Mouse (Mus musculus) forebrain, embryonic 16.5 days (tissue): ENCODE results near the gene Gm20388. TPM values are rescaled to one million over a fixed set of nuclear protein-coding genes. Genes with fewer than 3 reads are reported as not detected.

Experiments used
- ATAC-seq: fragments of 200-750 bp; cut with Nextera tagmentation; 2 replicates; pipeline ENCODE4 v1.8.0; 2017; ENCODE audit warnings: mild to moderate bottlenecking, moderate library complexity
- H3K27ac ChIP-seq: fragments of 300-500 bp; sonication (generic); 2 replicates; pipeline ENCODE4 v1.5.1; 2014; ENCODE audit warnings: low read length, control low read depth
- H3K27me3 ChIP-seq: fragments of 300-500 bp; sonication (generic); replicated peaks from 2 replicates; pipeline ENCODE4 v1.6.1; 2014; ENCODE audit warnings: low read length; ENCODE audit not compliant: control insufficient read depth, insufficient read depth
- H3K36me3 ChIP-seq: fragments of 300-500 bp; sonication (generic); 2 replicates; pipeline ENCODE4 v1.6.1; 2014; ENCODE audit not compliant: control insufficient read depth, insufficient read depth
- H3K4me1 ChIP-seq: fragments of 300-500 bp; sonication (generic); replicated peaks from 2 replicates; pipeline ENCODE4 v1.6.1; 2014; ENCODE audit warnings: low read length; ENCODE audit not compliant: control insufficient read depth, insufficient read depth
- H3K4me2 ChIP-seq: fragments of 300-500 bp; sonication (generic); 2 replicates; pipeline ENCODE4 v1.6.1; 2014; ENCODE audit warnings: mild to moderate bottlenecking, low read length, control low read depth
- H3K4me3 ChIP-seq: fragments of 300-500 bp; sonication (generic); replicated peaks from 2 replicates; pipeline ENCODE4 v1.5.1; 2014; ENCODE audit warnings: mild to moderate bottlenecking, low read length, control low read depth
- H3K9ac ChIP-seq: fragments of 300-500 bp; sonication (generic); replicated peaks from 2 replicates; pipeline ENCODE4 v1.6.1; 2014; ENCODE audit warnings: low read depth, low read length, control low read depth
- H3K9me3 ChIP-seq: fragments of 300-500 bp; sonication (generic); 2 replicates; pipeline ENCODE4 v1.6.1; 2016; ENCODE audit warnings: low read length; ENCODE audit not compliant: control insufficient read depth
- WGBS: fragments of 180-500 bp; shearing (Covaris S2); extraction: QIAGEN DNeasy Blood & Tissue Kit; methylation state at CpG from one replicate; pipeline ENCODE4 v1.1.7; 2014; 5-methylcytosine and 5-hydroxymethylcytosine counted together
- polyA plus RNA-seq: library from polyadenylated mRNA; unstranded; fragments of >200 nt; fragmentation: Nextera tagmentation; extraction: Ambion mirVana; gene quantifications from 2 replicates; pipeline ENCODE4 v1.2.1, GENCODE M21; 2015

Gm20388 gene
- polyA plus RNA-seq, 1 experiment from 2014 or later = 4.7 TPM

GRCm38 (mm10) chr8:120823887-120824286 is 913.2 kb downstream of the Gm20388 start:
- no peaks in the 10 kb centered on the region for H3K36me3 ChIP-seq
- H3K4me3 ChIP-seq = no peak overlapping the region
- H3K4me1 ChIP-seq = no peaks in the 10 kb centered on the region
- WGBS = 70% methylated on average over 8 of the region's 8 CpGs
- H3K4me2 ChIP-seq = no peak overlapping the region
- no peak for ATAC-seq
- no peaks in the 10 kb centered on the region for H3K9me3 ChIP-seq
- H3K27ac ChIP-seq = no peak overlapping the region
- H3K9ac ChIP-seq = no peak overlapping the region
- H3K27me3 ChIP-seq = no peaks in the 10 kb centered on the region

GRCm38 (mm10) chr8:120824638-120825037 is 914.0 kb downstream of the Gm20388 start:
- 77% methylated on average over 7 of the region's 7 CpGs for WGBS
- no peak overlapping the region for H3K27ac ChIP-seq
- no peaks in the 10 kb centered on the region for H3K4me1 ChIP-seq
- no peaks in the 10 kb centered on the region for H3K36me3 ChIP-seq
- no peaks in the 10 kb centered on the region for H3K9me3 ChIP-seq
- no peak overlapping the region for H3K4me2 ChIP-seq
- H3K27me3 ChIP-seq = no peaks in the 10 kb centered on the region
- H3K9ac ChIP-seq = no peak overlapping the region
- H3K4me3 ChIP-seq = no peak overlapping the region
- no peak for ATAC-seq

GRCm38 (mm10) chr8:120828279-120828678 is 917.6 kb downstream of the Gm20388 start:
- no peaks in the 10 kb centered on the region for H3K27me3 ChIP-seq
- H3K9me3 ChIP-seq = no peaks in the 10 kb centered on the region
- 11% methylated on average over 14 of the region's 14 CpGs for WGBS
- no peak overlapping the region for H3K27ac ChIP-seq
- no peak for ATAC-seq
- H3K4me1 ChIP-seq = no peaks in the 10 kb centered on the region
- no peak overlapping the region for H3K4me3 ChIP-seq
- H3K9ac ChIP-seq = no peak overlapping the region
- no peaks in the 10 kb centered on the region for H3K36me3 ChIP-seq
- H3K4me2 ChIP-seq = no peak overlapping the region

- Histone ChIP-seq H3K27me3 (no peaks in the 10 kb centered on the region), H3K9ac (no peak overlapping the region), H3K9me3 (no peaks in the 10 kb centered on the region), H3K36me3 (no peaks in the 10 kb centered on the region), H3K4me1 (no peaks in the 10 kb centered on the region), H3K27ac (no peak overlapping the region), H3K4me3 (no peak overlapping the region), H3K4me2 (no peak overlapping the region)
- no peak for ATAC-seq
- WGBS = 86% methylated on average over 12 of the region's 12 CpGs
These were observed 920.0 kb downstream of the Gm20388 start for GRCm38 (mm10) chr8:120830661-120831060.

GRCm38 (mm10) chr8:120832022-120832421 is 921.4 kb downstream of the Gm20388 start:
- Histone ChIP-seq H3K27me3 (no peaks in the 10 kb centered on the region), H3K4me3 (no peak overlapping the region), H3K36me3 (no peaks in the 10 kb centered on the region), H3K4me1 (no peaks in the 10 kb centered on the region), H3K27ac (no peak overlapping the region), H3K4me2 (no peak overlapping the region), H3K9ac (no peak overlapping the region), H3K9me3 (no peaks in the 10 kb centered on the region)
- 50% methylated on average over 11 of the region's 14 CpGs for WGBS
- ATAC-seq = no peak

GRCm38 (mm10) chr8:120833196-120833595 is 922.6 kb downstream of the Gm20388 start:
- WGBS = 33% methylated on average over 4 of the region's 4 CpGs

GRCm38 (mm10) chr8:120839031-120839430 is 928.4 kb downstream of the Gm20388 start:
- Histone ChIP-seq H3K4me3 (no peak overlapping the region), H3K4me2 (no peak overlapping the region), H3K27ac (no peak overlapping the region), H3K4me1 (no peaks in the 10 kb centered on the region), H3K27me3 (no peaks in the 10 kb centered on the region), H3K36me3 (no peaks in the 10 kb centered on the region), H3K9me3 (no peaks in the 10 kb centered on the region), H3K9ac (no peak overlapping the region)
- 84% methylated on average over 14 of the region's 14 CpGs for WGBS
- no peak for ATAC-seq

More at GRCm38 (mm10) chr8:120833196-120833595, 922.6 kb downstream of the Gm20388 start:
- H3K4me2 ChIP-seq = no peak overlapping the region
- H3K4me1 ChIP-seq = no peaks in the 10 kb centered on the region
- ATAC-seq = no peak
- no peaks in the 10 kb centered on the region for H3K9me3 ChIP-seq
- no peaks in the 10 kb centered on the region for H3K36me3 ChIP-seq
- H3K4me3 ChIP-seq = no peak overlapping the region
- H3K27me3 ChIP-seq = no peaks in the 10 kb centered on the region
- H3K27ac ChIP-seq = no peak overlapping the region
- no peak overlapping the region for H3K9ac ChIP-seq

GRCm38 (mm10) chr8:120843084-120843483 is 932.4 kb downstream of the Gm20388 start:
- no peaks in the 10 kb centered on the region for H3K9me3 ChIP-seq
- ATAC-seq = no peak
- no peak overlapping the region for H3K27ac ChIP-seq
- 69% methylated on average over 7 of the region's 7 CpGs for WGBS
- no peaks in the 10 kb centered on the region for H3K36me3 ChIP-seq
- no peak overlapping the region for H3K4me3 ChIP-seq
- no peaks in the 10 kb centered on the region for H3K4me1 ChIP-seq
- no peak overlapping the region for H3K4me2 ChIP-seq
- H3K9ac ChIP-seq = no peak overlapping the region
- H3K27me3 ChIP-seq = 0 out of 2 replicates have a peak, but pooled peaks cover 7% of the 10 kb centered on the region

GRCm38 (mm10) chr8:120846018-120846417 is 935.4 kb downstream of the Gm20388 start:
- Histone ChIP-seq H3K9me3 (no peaks in the 10 kb centered on the region), H3K9ac (no peak overlapping the region), H3K27me3 (0 out of 2 replicates have a peak, but pooled peaks cover 9% of the 10 kb centered on the region), H3K4me2 (no peak overlapping the region), H3K36me3 (no peaks in the 10 kb centered on the region), H3K4me1 (no peaks in the 10 kb centered on the region), H3K4me3 (no peak overlapping the region), H3K27ac (no peak overlapping the region)
- ATAC-seq = no peak
- WGBS = 90% methylated on average over 5 of the region's 5 CpGs

- H3K4me2 ChIP-seq = no peak overlapping the region
- no peaks in the 10 kb centered on the region for H3K36me3 ChIP-seq
- no peak overlapping the region for H3K4me3 ChIP-seq
- no peaks in the 10 kb centered on the region for H3K4me1 ChIP-seq
- no peak overlapping the region for H3K9ac ChIP-seq
- 1% methylated on average over 4 of the region's 4 CpGs for WGBS
- H3K9me3 ChIP-seq = no peaks in the 10 kb centered on the region
- peak; percentile 55; the same call in 1 of the 2 replicates for ATAC-seq
- H3K27me3 ChIP-seq = 0 out of 2 replicates have a peak, but pooled peaks cover 9% of the 10 kb centered on the region
- no peak overlapping the region for H3K27ac ChIP-seq
These were observed 936.6 kb downstream of the Gm20388 start for GRCm38 (mm10) chr8:120847279-120847678.
